Mouse (Mus musculus) right cerebral cortex, postnatal 4 days (tissue): Measurements from ENCODE around the gene Slc6a9.

ENCODE experiments used
- DNase-seq: peaks from one replicate; pipeline ENCODE4 v3.0.0-alpha.2; 2022

Gene Slc6a9

DNA sequence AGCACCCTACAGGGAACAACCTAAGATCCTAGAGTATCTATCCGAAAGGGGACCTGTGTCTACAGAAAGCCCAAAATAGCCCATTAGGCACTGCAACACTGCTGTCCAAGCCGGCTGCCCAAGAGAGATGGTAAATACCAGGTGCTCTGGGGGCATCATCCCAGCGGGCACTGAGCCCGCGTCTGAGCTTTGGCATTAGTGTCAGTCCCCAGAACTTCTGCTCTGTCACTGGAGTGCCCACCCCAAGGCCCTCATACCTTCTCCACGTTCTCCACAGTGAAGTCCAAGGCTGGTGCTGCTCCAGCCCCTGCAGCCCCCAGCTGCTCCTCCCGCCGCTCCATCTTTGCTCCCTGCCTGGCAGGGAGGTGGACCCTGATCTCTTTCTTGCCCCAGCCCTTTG lies 79.7 kb downstream of the Slc6a9 start:
- no peak for DNase-seq

DNA sequence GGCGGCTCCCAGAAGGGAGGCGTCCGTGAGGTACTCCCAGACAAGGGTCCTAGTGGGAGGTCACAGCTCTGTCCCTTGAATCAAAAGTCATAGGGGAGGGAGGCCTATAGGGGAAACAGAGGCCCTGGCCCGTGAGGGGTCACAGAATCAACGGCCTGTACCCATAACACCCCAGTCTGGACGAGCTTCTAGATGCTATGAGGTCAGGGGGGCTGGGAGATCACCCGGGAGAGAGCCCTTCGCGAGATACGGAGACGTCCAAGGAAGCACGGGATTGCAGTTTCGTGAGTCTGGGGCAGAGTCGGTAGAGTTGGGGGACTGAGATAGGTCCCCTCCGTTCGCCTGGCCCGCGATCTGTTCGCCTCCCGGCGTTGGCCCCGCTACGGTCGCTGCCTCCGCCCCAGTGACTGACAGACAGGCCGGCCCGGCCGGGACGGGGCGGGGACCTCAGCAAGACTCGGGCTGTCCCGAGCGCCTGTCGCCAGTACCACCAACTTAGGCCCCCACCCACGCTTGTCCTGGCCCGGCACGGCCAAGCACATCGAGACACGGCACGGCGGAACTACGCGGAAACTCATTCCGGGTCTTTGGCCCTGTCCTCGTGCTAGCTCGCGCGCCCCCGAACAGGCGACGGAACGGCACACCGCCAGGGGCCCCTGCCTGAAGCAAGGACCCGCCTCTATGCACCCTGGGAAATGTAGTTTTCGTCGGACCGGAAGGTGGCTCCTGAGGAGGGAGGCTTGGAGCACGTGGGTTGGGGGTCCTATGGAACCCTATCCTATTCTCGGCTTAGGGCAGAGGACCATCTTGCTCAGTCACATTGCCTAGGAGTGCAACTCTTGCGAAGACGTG lies 80.5 kb downstream of the Slc6a9 start, which contains the start of gene Ipo13:
Gene Ipo13, minus strand, starts transcription at position 409 of the 852 bp plus-strand sequence.
- DNase-seq = peak; percentile 88

DNA sequence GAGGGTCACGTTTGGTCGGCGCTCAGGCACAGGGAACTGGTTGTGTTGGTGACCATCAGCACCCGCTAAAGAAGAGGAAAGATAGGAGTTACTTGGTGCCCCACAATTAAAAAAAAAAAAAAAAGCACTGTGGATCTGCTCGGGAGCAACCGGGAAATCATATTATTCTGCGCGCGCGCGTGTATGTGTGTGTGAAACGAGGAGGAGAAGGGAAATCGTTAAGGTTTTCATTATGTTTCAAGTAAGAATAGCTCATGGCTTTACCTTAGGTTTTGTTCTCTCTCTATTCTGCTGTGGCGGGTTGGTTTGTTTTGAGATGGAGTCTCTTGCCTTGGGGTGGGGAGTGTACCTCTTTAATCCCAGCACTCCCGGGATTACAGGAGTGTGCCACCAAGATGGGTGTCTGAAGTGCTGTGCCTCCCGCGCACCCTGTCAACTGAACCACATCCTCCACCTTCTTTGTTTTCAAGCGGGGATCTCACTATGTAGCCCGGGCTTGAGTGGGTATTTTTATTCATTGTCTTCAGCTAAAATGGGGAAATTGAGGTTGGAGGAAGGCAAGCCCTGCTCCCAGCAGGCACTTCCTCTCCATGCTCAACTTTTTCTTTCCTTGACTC lies 81.3 kb downstream of the Slc6a9 start:
- no peak for DNase-seq

DNA sequence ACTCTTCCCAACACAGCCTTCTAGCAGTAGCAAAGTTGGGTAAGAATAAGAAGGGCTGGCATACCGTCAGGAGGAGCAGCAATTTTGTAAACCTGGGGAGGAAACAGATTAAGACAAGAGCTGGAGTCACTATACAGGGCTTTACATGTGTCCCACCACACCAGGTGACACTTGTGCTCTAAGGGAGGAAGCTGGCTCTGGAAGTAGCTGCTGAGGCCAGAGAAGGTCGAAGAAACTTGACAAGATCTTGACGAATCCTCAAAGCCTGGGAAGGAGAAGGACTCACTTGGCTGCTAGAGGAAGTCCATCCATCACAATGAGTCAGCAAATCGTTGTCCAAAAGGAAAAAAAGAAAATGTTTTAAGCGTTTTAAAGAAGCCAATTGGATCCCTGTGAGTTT lies 82.1 kb downstream of the Slc6a9 start:
- no peak for DNase-seq

DNA sequence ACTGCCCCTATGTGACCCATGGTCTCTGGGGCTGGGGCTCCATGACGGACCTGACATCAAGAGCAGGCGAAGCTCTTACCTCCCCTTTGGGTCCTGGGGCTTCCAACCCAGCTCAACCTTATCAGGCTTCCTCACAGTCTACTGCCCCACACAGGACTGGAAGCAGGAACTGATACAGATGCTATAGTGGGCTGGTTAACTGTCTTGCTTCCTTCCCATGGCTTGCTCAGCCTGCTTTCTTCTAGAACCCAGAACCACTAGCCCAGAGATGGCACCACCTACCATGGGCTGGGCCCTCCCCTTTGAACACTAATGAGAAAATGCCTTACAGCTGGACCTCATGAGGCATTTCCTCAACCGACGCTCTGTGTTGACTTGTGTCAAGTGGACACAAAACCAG lies 83.1 kb downstream of the Slc6a9 start:
- DNase-seq = no peak

DNA sequence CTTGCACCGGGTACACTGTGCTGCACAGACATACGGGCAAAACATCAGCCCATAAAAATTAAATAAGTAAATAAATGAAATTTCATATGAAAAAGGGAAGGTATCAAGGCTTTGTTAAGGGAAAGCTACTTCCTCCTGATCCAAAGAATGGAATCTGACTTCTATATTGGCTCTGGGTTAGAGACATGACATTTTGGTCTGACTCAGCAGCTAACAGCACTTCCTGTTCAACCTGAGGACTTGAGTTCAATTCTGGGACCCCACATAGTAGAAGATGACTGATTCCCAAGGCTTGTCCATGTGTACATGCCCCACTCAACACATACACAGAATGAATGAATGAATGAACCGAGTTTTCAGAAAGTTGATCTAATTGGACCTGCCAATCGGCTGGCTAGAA lies 83.5 kb downstream of the Slc6a9 start:
- no peak for DNase-seq

DNA sequence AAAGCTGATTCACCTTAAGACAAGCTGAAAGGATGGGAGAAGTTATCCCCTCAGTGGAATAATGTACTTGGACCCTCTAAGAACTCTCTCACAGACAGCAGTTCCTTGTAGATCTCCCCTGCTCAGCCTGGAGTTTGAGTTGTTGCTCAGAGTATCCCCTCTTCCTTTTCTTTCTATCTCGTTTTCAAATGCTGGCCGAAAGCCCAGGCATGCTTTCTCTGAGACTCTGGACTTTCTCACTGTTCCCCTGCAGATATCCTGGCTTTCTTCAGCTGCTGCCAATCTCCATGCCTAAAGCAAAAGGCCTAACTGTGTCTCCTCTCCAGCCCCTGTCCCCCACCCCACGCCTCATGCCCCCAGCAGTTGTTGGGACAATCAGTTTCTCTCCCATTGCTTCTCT lies 84.0 kb downstream of the Slc6a9 start:
- DNase-seq = no peak

DNA sequence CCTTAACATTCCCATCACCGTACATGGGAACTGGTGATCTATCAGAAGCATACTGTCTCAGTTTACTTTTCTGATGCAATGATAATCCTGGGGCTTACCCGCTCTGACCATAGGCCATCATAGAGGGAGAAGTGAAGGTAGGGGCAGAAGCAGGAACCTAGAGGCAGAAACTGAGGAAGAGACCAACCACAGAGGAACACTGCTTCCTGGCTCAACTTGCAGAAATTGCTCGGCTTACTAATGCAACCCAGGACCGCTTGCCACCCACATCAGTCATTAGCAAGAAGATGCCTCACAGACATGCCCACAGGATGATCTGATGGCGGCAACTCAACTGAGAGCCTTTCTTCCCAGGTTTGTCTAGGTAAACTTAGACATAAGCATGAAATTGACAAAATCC lies 84.5 kb downstream of the Slc6a9 start:
- DNase-seq = no peak

DNA sequence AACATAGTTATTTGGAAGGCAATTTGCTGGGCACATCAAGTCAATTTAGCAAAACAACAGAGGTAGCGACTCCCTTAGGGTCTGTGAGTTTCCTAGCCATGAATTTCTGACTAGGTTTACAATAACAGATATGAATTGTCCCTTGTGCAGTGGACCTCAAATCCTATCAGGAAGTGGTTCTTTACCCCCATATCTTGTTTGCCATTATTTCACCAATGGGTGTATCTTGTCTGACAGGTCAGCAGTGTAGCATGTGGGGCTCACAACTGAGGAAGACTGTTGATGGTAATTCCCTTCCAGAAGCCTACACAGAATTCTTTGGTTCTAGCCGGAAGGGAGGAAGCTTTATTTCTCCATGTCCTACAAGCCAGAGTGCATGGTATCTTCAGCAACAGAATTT lies 87.1 kb downstream of the Slc6a9 start:
- no peak for DNase-seq

DNA sequence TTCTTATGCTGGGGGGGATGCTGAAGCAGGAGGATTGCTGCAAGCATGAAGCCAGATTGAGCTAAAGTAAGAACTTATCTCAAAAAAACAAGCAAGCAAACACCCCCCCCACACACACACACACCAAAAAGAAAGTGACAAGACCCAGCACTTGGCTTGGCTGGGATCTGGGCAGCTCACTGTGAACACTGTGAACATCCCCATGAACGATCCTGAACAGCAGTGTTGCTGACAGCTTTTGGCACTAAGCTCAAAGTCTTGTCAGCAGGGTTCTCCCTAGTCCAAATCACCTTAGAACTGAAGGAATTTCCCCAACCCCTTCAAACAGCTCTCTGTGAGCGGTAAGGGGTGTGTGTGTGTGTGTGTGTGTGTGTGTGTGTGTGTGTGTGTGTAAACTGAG lies 89.1 kb downstream of the Slc6a9 start:
- no peak for DNase-seq
